10 mouse cellular contexts compared by ENCODE assay signal in the genomic region with DNA sequence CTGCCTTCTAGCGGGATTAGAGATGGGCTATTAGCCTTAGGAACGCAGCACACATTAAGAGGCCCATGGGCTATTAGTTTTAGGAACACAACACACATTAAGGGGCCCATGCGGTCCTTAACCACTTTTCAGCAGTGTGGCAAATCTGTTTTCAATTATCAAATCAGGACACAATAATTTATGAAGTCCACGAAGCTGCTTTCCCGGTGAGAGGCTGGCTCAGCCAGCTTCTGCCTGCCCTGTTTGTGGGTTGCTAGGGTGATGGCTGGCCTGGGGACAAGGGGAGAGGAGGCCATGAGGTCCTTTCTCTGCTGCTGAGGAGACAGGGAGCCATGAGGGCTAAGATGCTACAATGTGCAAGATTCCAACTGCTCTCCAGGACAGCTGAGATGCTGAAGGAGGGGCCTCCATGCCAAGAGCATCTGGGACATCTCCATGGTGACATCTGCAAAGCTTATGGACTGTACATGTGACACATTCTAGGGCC.
DNase-seq lines count a peak whose midpoint lies in the region; ATAC-seq lines count a peak whose summit lies in the region.
"Had no signal": no experiment of that assay in that cellular context is flagged by ENCODE, and none has a peak within 500 bp of the region (broad histone marks: within the 10 kb centered on the region; RNA-seq: fewer than 3 reads in every experiment).

No protein-coding gene starts in this region.

- peaks cover 5% of the 10 kb centered on the region for H3K4me1 ChIP-seq in midbrain, embryonic 13.5 days (replicated peaks)
- H3K4me1 ChIP-seq in midbrain, embryonic 11.5 days (ENCODE audit: control insufficient read depth, insufficient read depth, low read length): no peaks in the 10 kb centered on the region
- H3K4me1 ChIP-seq: stomach, embryonic 15.5 days had no signal

- WGBS in midbrain, embryonic 13.5 days: 66% methylated on average over 5 of the region's 5 CpGs
- WGBS in midbrain, embryonic 11.5 days: 78% methylated on average over 5 of the region's 5 CpGs

- no peaks in the 10 kb centered on the region for H3K27me3 ChIP-seq in midbrain, embryonic 13.5 days
- no peaks in the 10 kb centered on the region for H3K27me3 ChIP-seq in midbrain, embryonic 11.5 days (ENCODE audit: control insufficient read depth, insufficient read depth, low read length)
- H3K27me3 ChIP-seq: stomach, embryonic 15.5 days had no signal

- no peak overlapping the region for H3K27ac ChIP-seq in midbrain, embryonic 13.5 days
- no peak overlapping the region for H3K27ac ChIP-seq in midbrain, embryonic 11.5 days (ENCODE audit: low read depth, low read length)
- H3K27ac ChIP-seq: liver, embryonic 14.5 days; stomach, embryonic 15.5 days had no signal

- peak; percentile 4 for DNase-seq in adrenal gland, postnatal 14 days
- no peak for DNase-seq in adrenal gland, adult 8-10 months
- no peak for DNase-seq in midbrain, embryonic 11.5 days (ENCODE audit: low spot score, missing footprints)
- peak; percentile 5 to 12 for DNase-seq in layer of hippocampus, postnatal 36 days
- peak; percentile 80 for DNase-seq in retina, postnatal 1 day
- DNase-seq in left cerebral cortex, adult 8-10 months (ENCODE audit: low spot score in 2 of 2): no peak

- no peak overlapping the region for H3K4me2 ChIP-seq in midbrain, embryonic 13.5 days (replicated peaks)
- no peak overlapping the region for H3K4me2 ChIP-seq in midbrain, embryonic 11.5 days
- H3K4me2 ChIP-seq: stomach, embryonic 15.5 days had no signal

- H3K9me3 ChIP-seq in midbrain, embryonic 13.5 days: no peaks in the 10 kb centered on the region
- H3K9me3 ChIP-seq in midbrain, embryonic 11.5 days (ENCODE audit: control insufficient read depth, low read length): no peaks in the 10 kb centered on the region
- H3K9me3 ChIP-seq: stomach, embryonic 15.5 days had no signal

- H3K4me3 ChIP-seq in midbrain, embryonic 13.5 days (replicated peaks): no peak overlapping the region
- H3K4me3 ChIP-seq in midbrain, embryonic 11.5 days (ENCODE audit: low read depth, low read length): no peak overlapping the region
- H3K4me3 ChIP-seq: stomach, embryonic 15.5 days had no signal

- peak; percentile 50; the same call in 1 of the 2 replicates for ATAC-seq in midbrain, embryonic 13.5 days
- ATAC-seq in midbrain, embryonic 11.5 days (ENCODE audit: low FRiP score): no peak
- ATAC-seq in megakaryocyte progenitor cell, adult 5-6 weeks (replicated peaks; ENCODE audit: poor library complexity): no peak

- H3K36me3 ChIP-seq in midbrain, embryonic 13.5 days: no peaks in the 10 kb centered on the region
- H3K36me3 ChIP-seq in midbrain, embryonic 11.5 days (ENCODE audit: control insufficient read depth, insufficient read depth, low read length): no peaks in the 10 kb centered on the region
- H3K36me3 ChIP-seq: stomach, embryonic 15.5 days had no signal

- no peak overlapping the region for H3K9ac ChIP-seq in midbrain, embryonic 13.5 days (replicated peaks)
- H3K9ac ChIP-seq in midbrain, embryonic 11.5 days (ENCODE audit: low read length): no peak overlapping the region
- H3K9ac ChIP-seq: liver, embryonic 14.5 days; stomach, embryonic 15.5 days had no signal

Comparison
In these comparisons a context has a peak if more than half of its experiments do, and no peak if none do; other contexts are left out.
1. DNase-seq: peak in adrenal gland, postnatal 14 days (single experiment), layer of hippocampus, postnatal 36 days (2 of 2) and retina, postnatal 1 day (single experiment); none in adrenal gland, adult 8-10 months (single experiment), midbrain, embryonic 11.5 days (single experiment) and left cerebral cortex, adult 8-10 months (0 of 2).